Mouse (Mus musculus) lung, embryonic 14.5 days (tissue): ENCODE data around the gene Gm17018. TPM values are rescaled to one million over a fixed set of nuclear protein-coding genes. Genes with fewer than 3 reads are reported as not detected.

Experiments
- ATAC-seq: fragments of 200-750 bp; cut with Nextera tagmentation; 2 replicates; pipeline ENCODE4 v1.8.0; 2017; ENCODE audit warnings: mild to moderate bottlenecking, moderate TSS enrichment, moderate library complexity; ENCODE audit not compliant: insufficient read depth
- DNase-seq: peaks from one replicate; pipeline ENCODE4 v3.0.0-alpha.2; 2015
- H3K27ac ChIP-seq: fragments of 300-500 bp; sonication (generic); 2 replicates; pipeline ENCODE4 v1.5.1; 2014; ENCODE audit warnings: low read depth, mild to moderate bottlenecking, moderate library complexity
- H3K27me3 ChIP-seq: fragments of 300-500 bp; sonication (generic); 2 replicates; pipeline ENCODE4 v1.6.1; 2014; ENCODE audit warnings: low read length, control low read depth; ENCODE audit not compliant: insufficient read depth
- H3K36me3 ChIP-seq: fragments of 300-500 bp; sonication (generic); 2 replicates; pipeline ENCODE4 v1.6.1; 2014; ENCODE audit warnings: control low read depth; ENCODE audit not compliant: insufficient read depth
- H3K4me1 ChIP-seq: fragments of 300-500 bp; sonication (generic); 2 replicates; pipeline ENCODE4 v1.6.1; 2014; ENCODE audit warnings: antibody characterized with exemption, control low read depth; ENCODE audit not compliant: insufficient read depth
- H3K4me2 ChIP-seq: fragments of 300-500 bp; sonication (generic); 2 replicates; pipeline ENCODE4 v1.6.1; 2014; ENCODE audit warnings: mild to moderate bottlenecking
- H3K4me3 ChIP-seq: fragments of 300-500 bp; sonication (generic); 2 replicates; pipeline ENCODE4 v1.5.1; 2014; ENCODE audit warnings: low read depth, low read length
- H3K9ac ChIP-seq: fragments of 300-500 bp; sonication (generic); 2 replicates; pipeline ENCODE4 v1.6.1; 2014
- H3K9me3 ChIP-seq: fragments of 300-500 bp; sonication (generic); 2 replicates; pipeline ENCODE4 v1.6.1; 2016; ENCODE audit warnings: low read depth, low read length, control low read depth
- CTCF ChIP-seq: IDR thresholded peaks from 2 replicates; pipeline ENCODE4 v1.5.1; 2016; ENCODE audit warnings: antibody characterized with exemption, low read depth
- WGBS: fragments of 180-500 bp; shearing (Covaris S2); extraction: QIAGEN DNeasy Blood & Tissue Kit; methylation state at CpG from one replicate; pipeline ENCODE4 v1.1.7; 2014; 5-methylcytosine and 5-hydroxymethylcytosine counted together
- polyA plus RNA-seq: library from polyadenylated mRNA; unstranded; fragments of >200 nt; fragmentation: Nextera tagmentation; extraction: Ambion mirVana; gene quantifications from 2 replicates; pipeline ENCODE4 v1.2.1, GENCODE M21; 2014

The Gm17018 gene
- polyA plus RNA-seq, 1 experiment from 2014 or later, result 48.0 TPM

DNA sequence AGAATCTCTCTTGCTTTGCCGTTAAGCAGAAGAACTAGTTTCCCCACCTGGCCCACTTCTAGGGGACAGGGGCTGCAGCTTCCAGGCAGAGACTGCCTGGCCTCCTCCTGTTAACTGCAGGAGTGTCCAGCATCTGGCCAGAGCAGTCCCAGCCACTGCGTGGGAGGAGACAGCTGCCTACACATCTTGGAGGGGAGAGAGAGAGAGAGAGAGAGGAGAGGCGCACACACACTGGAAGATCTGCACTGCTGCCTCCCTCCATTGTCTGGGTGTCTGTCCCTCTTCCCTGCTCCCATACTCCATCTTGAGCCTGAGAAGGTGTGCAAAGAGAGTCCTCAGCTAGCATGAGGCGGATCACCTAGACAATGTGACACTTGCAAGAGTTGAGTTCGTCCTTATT lies 31.1 kb upstream of the Gm17018 start:
- Histone ChIP-seq H3K27ac (peak overlapping the region; percentile 69; the same call in 1 of the 2 replicates), H3K27me3 (no peaks in the 10 kb centered on the region), H3K9ac (no peak overlapping the region), H3K9me3 (no peaks in the 10 kb centered on the region), H3K4me1 (no peaks in the 10 kb centered on the region; the same call in 1 of the 2 replicates), H3K4me2 (no peak overlapping the region), H3K36me3 (peaks cover 27% of the 10 kb centered on the region), H3K4me3 (no peak overlapping the region)
- DNase-seq (no peak), ATAC-seq (no peak)
- TF ChIP-seq CTCF, result no peak
- 70% methylated on average over 5 of the region's 5 CpGs for WGBS

- no peaks in the 10 kb centered on the region; the same call in 1 of the 2 replicates for H3K4me1 ChIP-seq
- peak overlapping the region; percentile 69 for H3K27ac ChIP-seq
Observed at GRCm38 (mm10) chr19:45530200-45530995, 30.0 kb upstream of the Gm17018 start.

DNA sequence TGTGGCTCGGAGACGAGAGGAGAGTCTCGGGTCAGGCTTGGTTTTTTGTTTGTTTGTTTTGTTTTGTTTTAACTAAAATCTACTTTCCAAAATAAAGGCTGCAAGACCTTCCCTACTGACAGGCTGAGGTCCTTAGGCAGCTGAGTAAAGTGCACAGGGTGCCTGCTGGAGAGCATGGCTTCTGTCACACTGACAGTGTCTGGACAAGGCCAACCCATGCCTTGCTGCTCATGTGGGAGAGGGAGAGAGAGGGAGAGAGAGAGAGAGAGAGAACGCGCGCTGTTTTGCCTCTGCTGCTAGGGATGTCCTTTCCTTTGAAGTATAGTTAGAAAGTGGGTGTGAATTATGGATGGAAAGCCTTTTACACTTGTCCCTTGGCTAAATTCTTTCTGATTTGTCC lies 28.9 kb upstream of the Gm17018 start:
- no peaks in the 10 kb centered on the region for H3K27me3 ChIP-seq
- no peak overlapping the region for H3K27ac ChIP-seq
- no peak for TF ChIP-seq CTCF
- H3K9ac ChIP-seq, result no peak overlapping the region
- no peak overlapping the region for H3K4me2 ChIP-seq
- no peak for ATAC-seq
- DNase-seq, result no peak
- H3K36me3 ChIP-seq, result peaks cover 24% of the 10 kb centered on the region
- H3K4me3 ChIP-seq, result no peak overlapping the region
- no peaks in the 10 kb centered on the region; the same call in 1 of the 2 replicates for H3K4me1 ChIP-seq
- WGBS, result 48% methylated on average over 6 of the region's 6 CpGs
- H3K9me3 ChIP-seq, result no peaks in the 10 kb centered on the region

More at GRCm38 (mm10) chr19:45530200-45530995, 30.0 kb upstream of the Gm17018 start:
- peak; percentile 53 for DNase-seq
- peaks cover 24% of the 10 kb centered on the region for H3K36me3 ChIP-seq
- no peak overlapping the region for H3K4me2 ChIP-seq
- H3K27me3 ChIP-seq, result no peaks in the 10 kb centered on the region
- TF ChIP-seq CTCF, result no peak
- no peak overlapping the region for H3K4me3 ChIP-seq
- WGBS, result 55% methylated on average over 15 of the region's 15 CpGs
- H3K9me3 ChIP-seq, result no peaks in the 10 kb centered on the region
- H3K9ac ChIP-seq, result no peak overlapping the region
- peak; percentile 49; the same call in 1 of the 2 replicates for ATAC-seq

GRCm38 (mm10) chr19:45533617-45534016 lies 26.8 kb upstream of the Gm17018 start:
- DNase-seq (no peak), ATAC-seq (no peak)
- Histone ChIP-seq H3K4me2 (no peak overlapping the region), H3K9me3 (no peaks in the 10 kb centered on the region), H3K36me3 (peaks cover 11% of the 10 kb centered on the region; the same call in 1 of the 2 replicates), H3K4me3 (no peak overlapping the region), H3K9ac (no peak overlapping the region), H3K4me1 (no peaks in the 10 kb centered on the region; the same call in 1 of the 2 replicates), H3K27me3 (no peaks in the 10 kb centered on the region), H3K27ac (no peak overlapping the region)
- WGBS, result 50% methylated on average over 7 of the region's 7 CpGs
- no peak for TF ChIP-seq CTCF

GRCm38 (mm10) chr19:45535214-45535735 lies 25.1 kb upstream of the Gm17018 start:
- Histone ChIP-seq H3K9me3 (no peaks in the 10 kb centered on the region), H3K27ac (no peak overlapping the region), H3K9ac (no peak overlapping the region), H3K36me3 (0 out of 2 replicates have a peak, but pooled peaks cover 2% of the 10 kb centered on the region), H3K27me3 (peaks cover 5% of the 10 kb centered on the region; the same call in 1 of the 2 replicates), H3K4me2 (no peak overlapping the region), H3K4me3 (no peak overlapping the region), H3K4me1 (no peaks in the 10 kb centered on the region; the same call in 1 of the 2 replicates)
- DNase-seq (no peak), ATAC-seq (no peak)
- WGBS, result 69% methylated on average over 8 of the region's 8 CpGs
- TF ChIP-seq CTCF, result no peak

- ATAC-seq, result no peak
Observed at GRCm38 (mm10) chr19:45535929-45536328, 24.5 kb upstream of the Gm17018 start.

DNA sequence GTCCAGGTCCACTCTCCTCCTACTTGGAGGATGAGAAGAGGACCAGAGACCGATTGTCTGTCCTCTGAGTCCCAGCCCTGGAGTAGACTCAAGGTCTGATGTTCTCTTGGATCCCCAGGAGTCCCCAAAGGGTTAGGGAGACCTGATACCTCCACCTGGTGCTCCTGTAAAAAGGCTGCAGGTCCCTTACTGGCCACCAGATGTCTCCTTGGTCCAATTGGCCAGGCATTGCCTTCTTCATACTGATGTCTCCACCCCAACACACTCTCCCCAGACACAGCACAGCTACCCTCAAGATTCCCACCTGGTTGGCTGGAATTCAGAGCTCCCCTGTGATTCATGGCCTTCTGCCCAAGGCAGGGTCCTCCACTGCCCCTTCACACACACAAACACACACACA lies 22.9 kb upstream of the Gm17018 start:
- H3K4me1 ChIP-seq, result peaks cover 2% of the 10 kb centered on the region; the same call in 1 of the 2 replicates
- ATAC-seq (no peak), DNase-seq (peak; percentile 70)
- peak; percentile 78 for TF ChIP-seq CTCF
- no peaks in the 10 kb centered on the region for H3K36me3 ChIP-seq
- no peak overlapping the region for H3K4me2 ChIP-seq
- no peaks in the 10 kb centered on the region for H3K9me3 ChIP-seq
- H3K9ac ChIP-seq, result no peak overlapping the region
- H3K27me3 ChIP-seq, result peaks cover 26% of the 10 kb centered on the region
- H3K4me3 ChIP-seq, result no peak overlapping the region
- 36% methylated on average over 1 of the region's 1 CpGs for WGBS
- no peak overlapping the region for H3K27ac ChIP-seq

More at GRCm38 (mm10) chr19:45535929-45536328, 24.5 kb upstream of the Gm17018 start:
- Histone ChIP-seq H3K36me3 (no peaks in the 10 kb centered on the region), H3K27me3 (peaks cover 11% of the 10 kb centered on the region), H3K4me2 (no peak overlapping the region), H3K4me1 (peaks cover 1% of the 10 kb centered on the region; the same call in 1 of the 2 replicates), H3K9me3 (no peaks in the 10 kb centered on the region), H3K27ac (no peak overlapping the region), H3K9ac (no peak overlapping the region), H3K4me3 (no peak overlapping the region)
- TF ChIP-seq CTCF, result no peak
- 37% methylated on average over 6 of the region's 6 CpGs for WGBS
- DNase-seq, result no peak
